Mouse (Mus musculus) common myeloid progenitor, adult 5-6 weeks (primary cell): Measurements from ENCODE around the gene Xxylt1. TPM values are rescaled to one million over a fixed set of nuclear protein-coding genes. Genes with fewer than 3 reads are reported as not detected.

Source experiments
- ATAC-seq: replicated peaks from 2 replicates; pipeline ENCODE4 v1.8.0; 2016; ENCODE audit warnings: low read depth, mild to moderate bottlenecking, moderate TSS enrichment, inconsistent platforms; ENCODE audit not compliant: poor library complexity, severe bottlenecking
- total RNA-seq: library from RNA; stranded (forward); fragments of 200-1000, 187-1606 nt; gene quantifications from 2 replicates; pipeline ENCODE4 v1.2.3, GENCODE M21; 2017

The Xxylt1 gene
- total RNA-seq, 1 experiment from 2014 or later: 10.3 TPM

DNA sequence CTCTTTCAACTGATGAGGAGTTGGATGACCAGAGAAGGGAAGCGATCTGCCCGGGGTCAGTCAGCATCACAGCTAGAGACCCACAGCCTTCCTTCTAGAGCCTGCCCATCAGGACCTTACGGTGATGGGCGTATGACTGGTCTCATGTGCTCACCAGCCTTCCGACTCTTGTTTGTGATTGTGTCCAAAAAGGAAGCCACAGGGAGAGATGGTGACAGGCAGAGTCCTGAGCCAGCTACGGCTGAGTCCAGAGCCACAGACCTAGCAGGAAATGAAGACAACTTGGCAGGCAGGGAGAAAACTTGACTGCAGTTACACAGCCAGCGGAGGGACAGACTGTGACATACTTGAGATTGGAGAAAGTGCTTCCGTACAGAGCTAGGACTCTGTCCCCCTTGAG is 147.9 kb downstream of the Xxylt1 start:
- ATAC-seq: no peak

DNA sequence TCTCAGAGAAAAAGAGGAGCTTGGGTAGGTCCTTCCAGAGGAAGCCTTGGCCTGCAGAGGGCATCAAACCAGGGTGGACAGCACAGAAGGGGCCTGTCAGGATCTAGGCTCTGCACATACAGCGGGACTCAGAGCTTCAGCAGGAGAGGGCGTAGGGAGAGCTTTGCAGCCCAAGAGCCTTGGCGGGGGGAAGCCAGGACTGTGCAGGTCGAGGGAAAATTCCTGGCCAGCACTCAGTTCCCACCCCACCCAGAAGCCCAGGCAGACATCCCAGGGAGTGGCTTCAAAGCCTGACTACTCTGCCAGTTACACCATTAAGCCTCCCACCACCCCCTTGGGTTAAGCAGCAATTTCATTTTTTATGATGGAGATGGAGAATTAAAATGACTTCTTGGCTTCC is 148.4 kb downstream of the Xxylt1 start:
- ATAC-seq: no peak

DNA sequence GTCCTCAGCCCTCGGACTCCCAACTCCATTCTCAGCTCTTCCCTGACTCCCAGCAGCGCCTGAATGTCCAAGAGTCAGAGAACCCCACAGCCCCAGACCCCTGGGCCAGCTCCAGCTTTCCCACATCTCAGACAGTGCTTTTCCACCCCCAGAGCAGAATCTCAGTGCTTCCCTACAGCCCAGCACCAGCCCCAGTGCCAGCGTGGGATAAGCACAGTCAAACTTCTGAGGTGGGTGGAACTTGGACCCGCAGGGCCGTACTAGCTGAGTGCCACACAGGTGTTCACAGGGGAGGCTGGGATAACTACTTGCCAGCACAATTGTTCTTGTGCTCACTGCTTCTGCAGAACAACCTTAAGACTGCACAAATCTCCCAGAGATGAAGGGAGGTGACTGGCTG is 149.0 kb downstream of the Xxylt1 start:
- ATAC-seq: no peak

DNA sequence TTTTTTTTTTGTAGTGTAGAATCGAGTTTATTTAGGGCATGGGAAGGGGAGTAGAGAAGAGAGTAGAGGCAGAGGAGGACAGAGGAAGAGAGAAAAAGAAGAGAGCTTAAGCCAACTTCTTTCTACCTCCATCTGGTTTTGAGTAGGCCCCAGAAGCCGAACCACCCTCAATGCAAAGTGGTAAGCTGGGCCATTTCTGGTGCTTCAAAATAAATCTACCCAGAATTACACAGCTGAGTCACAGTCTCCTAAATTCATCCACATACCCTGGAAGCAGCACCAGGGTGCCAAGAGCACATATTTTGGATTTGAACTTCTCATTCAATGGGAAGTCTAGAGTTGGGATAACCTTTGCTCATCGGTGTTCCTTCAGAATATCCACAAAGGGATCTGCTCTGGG is 152.1 kb downstream of the Xxylt1 start:
- ATAC-seq: no peak

DNA sequence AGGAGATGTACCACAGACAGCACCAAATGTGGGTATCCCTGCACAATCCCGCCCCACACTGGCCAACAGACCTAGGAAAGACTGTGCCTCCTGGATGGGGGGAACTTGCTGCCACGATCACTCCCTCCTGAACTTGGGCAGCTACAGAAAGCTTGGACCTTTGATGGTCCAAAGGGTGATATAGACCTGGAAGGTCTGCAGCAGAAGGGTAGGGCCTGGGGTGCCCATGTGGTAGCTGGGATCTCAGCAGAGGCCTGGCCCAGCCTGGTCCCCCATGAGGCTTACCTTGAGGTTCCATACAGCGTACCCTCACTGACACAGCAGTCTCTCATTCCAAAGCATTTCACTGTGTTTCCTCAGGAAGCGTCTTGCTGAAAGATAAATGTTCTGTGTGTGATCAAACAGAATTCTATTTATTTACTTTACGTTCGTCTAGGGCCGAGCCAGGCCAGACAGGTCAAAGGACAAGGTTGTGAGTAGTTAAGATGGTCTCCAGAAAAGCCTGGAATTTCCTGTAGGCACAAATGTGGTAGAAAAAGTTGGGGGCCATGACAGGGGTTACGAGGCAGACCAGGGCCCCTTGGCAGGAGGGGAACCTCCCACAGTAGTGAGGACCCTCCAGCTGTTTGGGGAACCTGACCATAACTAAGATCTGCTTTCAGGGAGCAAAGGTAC is 153.0 kb downstream of the Xxylt1 start:
- no peak for ATAC-seq

- ATAC-seq: no peak
These were observed 155.7 kb downstream of the Xxylt1 start for GRCm38 (mm10) chr16:30925496-30925895.

- ATAC-seq: no peak
These were observed 157.3 kb downstream of the Xxylt1 start for GRCm38 (mm10) chr16:30923899-30924298.

- ATAC-seq: peak; percentile 26; the same call in 1 of the 2 replicates
These were observed 158.7 kb downstream of the Xxylt1 start for GRCm38 (mm10) chr16:30922548-30922947.

DNA sequence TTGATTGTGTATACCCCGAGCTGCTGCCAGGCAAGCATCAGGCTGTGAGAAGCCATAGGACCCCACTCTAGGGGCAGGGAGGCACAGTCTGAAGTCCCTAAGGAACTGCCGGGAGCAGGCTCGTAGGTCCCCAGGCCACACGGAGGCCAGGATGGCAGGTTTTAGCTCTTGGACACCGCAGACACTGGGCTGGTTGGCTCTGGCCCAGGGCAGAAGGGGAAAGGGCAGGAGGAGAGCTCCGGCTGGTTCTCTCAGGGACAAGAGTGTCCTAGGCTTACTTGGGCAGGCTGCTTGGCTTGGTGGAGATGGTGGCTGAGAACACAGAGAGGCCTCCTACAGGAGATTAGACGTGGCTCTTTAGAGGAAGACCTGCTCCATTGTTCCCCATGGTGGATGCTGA is 162.4 kb downstream of the Xxylt1 start:
- no peak for ATAC-seq

GRCm38 (mm10) chr16:30916931-30917330 is 164.3 kb downstream of the Xxylt1 start:
- no peak for ATAC-seq

GRCm38 (mm10) chr16:30915611-30916220 is 165.5 kb downstream of the Xxylt1 start:
- ATAC-seq: no peak

Other genes with a start within 250 kb of the Xxylt1 start
- 27.6 and 36.3 TPM in 2 replicates for gene Acap2, start 119.8 kb upstream of the Xxylt1 start, total RNA-seq
- gene Ppp1r2, start 193.8 kb upstream of the Xxylt1 start, total RNA-seq: 42.0 and 47.7 TPM in 2 replicates
- gene Apod, start 233.4 kb upstream of the Xxylt1 start, total RNA-seq: not detected in 2 replicates